Mouse (Mus musculus) thymus, adult 2 months (tissue): ENCODE measurements at regions not wholly inside any gene's neighbourhood (a gene's known extent, or its start where the extent isn't known, plus 50 kb on each side); places are given as distances from the start of the nearest gene placed in this dataset.

ENCODE experiments used
- DNase-seq: peaks from one replicate; pipeline ENCODE4 v3.0.0; 2021
- H3K27ac ChIP-seq: fragments of 200-500 bp; 2 replicates; pipeline ENCODE4 v1.5.1; 2012; ENCODE audit warnings: low read length, control low read depth; ENCODE audit not compliant: control insufficient read depth, insufficient read depth
- H3K27me3 ChIP-seq: fragments of 200-500 bp; 2 replicates; pipeline ENCODE4 v1.6.1; 2012; ENCODE audit warnings: mild to moderate bottlenecking, low read length, moderate library complexity, mixed read lengths; ENCODE audit not compliant: control insufficient read depth, insufficient read depth
- H3K36me3 ChIP-seq: fragments of 200-500 bp; 2 replicates; pipeline ENCODE4 v1.6.1; 2012; ENCODE audit warnings: mild to moderate bottlenecking, low read length, moderate library complexity; ENCODE audit not compliant: control insufficient read depth, insufficient read depth
- H3K4me1 ChIP-seq: fragments of 200-500 bp; replicated peaks from 2 replicates; pipeline ENCODE4 v1.6.1; 2012; ENCODE audit warnings: low read length; ENCODE audit not compliant: control insufficient read depth, insufficient read depth
- H3K4me3 ChIP-seq: fragments of 200-500 bp; 2 replicates; pipeline ENCODE4 v1.5.1; 2012; ENCODE audit warnings: mild to moderate bottlenecking, low read length, control low read depth, moderate library complexity; ENCODE audit not compliant: control insufficient read depth, insufficient read depth
- CTCF ChIP-seq: fragments of 200-500 bp; IDR thresholded peaks from 2 replicates; pipeline ENCODE4 v1.5.1; 2012; ENCODE audit warnings: mild to moderate bottlenecking, control low read depth, low read length, moderate library complexity, borderline replicate concordance; ENCODE audit not compliant: control insufficient read depth, poor library complexity, insufficient read depth; ENCODE audit errors: extremely low read depth
- POLR2A ChIP-seq: fragments of 200-500 bp; IDR thresholded peaks from 2 replicates; pipeline ENCODE4 v1.6.1; 2012; ENCODE audit warnings: mild to moderate bottlenecking, low read length, control low read depth, moderate library complexity; ENCODE audit not compliant: control insufficient read depth, poor library complexity, insufficient read depth; ENCODE audit errors: extremely low read depth
- WGBS: fragments of 180-500 bp; shearing (Covaris S2); methylation state at CpG from one replicate; pipeline ENCODE4 v1.1.7; 2018; 5-methylcytosine and 5-hydroxymethylcytosine counted together

DNA sequence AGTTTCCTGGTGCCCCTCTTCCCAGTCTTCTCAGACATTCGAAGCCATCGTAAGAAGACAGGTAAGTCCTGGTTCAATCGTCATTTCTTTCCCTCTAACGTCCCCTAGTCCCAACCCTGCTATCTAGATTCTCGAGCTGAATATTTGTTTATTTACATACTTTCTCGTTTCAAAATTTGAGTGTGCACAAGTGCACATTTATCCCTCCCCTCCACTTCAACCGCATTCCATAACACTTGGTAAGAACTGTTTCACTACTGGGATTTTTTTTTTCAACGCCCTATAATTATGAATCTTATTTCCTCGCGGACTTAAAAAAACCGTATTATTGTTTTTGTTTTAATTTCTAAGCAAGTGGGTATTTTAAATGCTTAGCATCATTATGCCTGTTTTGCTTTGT, 439.2 kb upstream of the Castor2 start:
- Histone ChIP-seq H3K4me1 (no peaks in the 10 kb centered on the region), H3K4me3 (no peak overlapping the region), H3K27ac (no peak overlapping the region), H3K27me3 (no peaks in the 10 kb centered on the region), H3K36me3 (no peaks in the 10 kb centered on the region)
- WGBS: 89% methylated on average over 11 of the region's 11 CpGs
- TF ChIP-seq POLR2A (no peak), CTCF (no peak)
- DNase-seq: no peak

DNA sequence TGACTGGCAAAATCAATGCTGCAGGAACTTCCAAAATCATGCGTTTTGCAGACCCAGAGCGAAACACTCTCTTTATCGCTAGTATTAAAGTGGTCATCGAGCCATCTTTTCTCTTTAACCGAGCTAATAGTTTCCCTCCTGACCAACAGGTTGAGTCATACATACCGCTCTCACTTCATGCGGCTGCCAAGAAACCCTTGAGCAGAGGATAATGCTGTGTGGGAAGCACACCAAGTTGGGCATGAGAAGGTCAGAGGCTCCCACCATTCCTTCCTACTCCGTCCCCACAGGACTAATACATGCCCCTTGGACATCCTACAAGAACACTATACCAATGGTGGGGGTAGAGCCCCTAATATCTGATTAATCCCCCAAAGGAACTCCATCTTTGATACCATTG, 442.7 kb upstream of the Castor2 start:
- Histone ChIP-seq H3K36me3 (no peaks in the 10 kb centered on the region), H3K4me3 (no peak overlapping the region), H3K27me3 (no peaks in the 10 kb centered on the region), H3K4me1 (no peaks in the 10 kb centered on the region), H3K27ac (no peak overlapping the region)
- 92% methylated on average over 8 of the region's 8 CpGs for WGBS
- TF ChIP-seq CTCF (no peak), POLR2A (no peak)
- DNase-seq: no peak

DNA sequence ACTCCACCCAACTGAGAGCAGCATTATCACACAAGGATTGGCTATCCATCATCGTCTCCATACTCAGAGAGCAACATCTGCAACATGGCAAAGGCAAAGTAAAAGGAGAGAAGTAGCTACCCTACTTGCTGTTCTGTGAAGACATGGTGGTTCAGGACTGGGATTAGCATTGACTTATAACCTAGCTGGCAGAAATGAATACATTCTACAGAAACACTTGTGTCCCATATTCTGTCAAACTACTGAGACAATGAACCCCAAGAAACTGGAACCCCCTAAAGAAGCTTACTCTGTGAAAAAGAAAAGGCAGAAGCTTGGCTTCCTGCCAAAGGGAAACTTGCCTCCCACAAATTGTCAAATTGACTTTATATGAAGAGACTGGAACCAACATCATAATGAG, 446.1 kb upstream of the Castor2 start:
- no peaks in the 10 kb centered on the region for H3K36me3 ChIP-seq
- no peak for TF ChIP-seq POLR2A
- no peak for TF ChIP-seq CTCF
- H3K4me1 ChIP-seq: no peaks in the 10 kb centered on the region
- H3K27me3 ChIP-seq: no peaks in the 10 kb centered on the region
- no peak overlapping the region for H3K27ac ChIP-seq
- no peak for DNase-seq
- no peak overlapping the region for H3K4me3 ChIP-seq
- 82% methylated on average over 1 of the region's 1 CpGs for whole genome bisulfite sequencing

DNA sequence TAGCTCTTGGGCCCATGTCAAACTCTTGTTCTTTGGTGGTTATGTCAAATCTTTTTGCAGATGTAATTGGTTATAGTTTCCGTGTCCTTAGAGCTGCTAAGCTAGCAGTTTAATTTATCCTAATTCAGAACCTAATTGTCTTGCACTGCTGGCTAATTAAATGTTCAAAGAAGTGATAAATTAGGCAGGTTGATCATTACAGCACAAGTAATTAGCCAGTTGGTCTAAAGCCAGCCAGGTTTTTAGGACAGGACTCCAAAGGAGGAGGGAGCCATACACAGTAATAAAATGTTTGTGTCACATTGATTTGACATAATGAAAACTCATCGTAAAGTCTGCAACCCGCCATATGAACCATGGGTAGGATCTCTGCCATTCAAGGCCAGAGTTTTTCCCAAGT, 449.3 kb upstream of the Castor2 start:
- Histone ChIP-seq H3K4me3 (no peak overlapping the region), H3K36me3 (no peaks in the 10 kb centered on the region), H3K4me1 (no peaks in the 10 kb centered on the region), H3K27me3 (no peaks in the 10 kb centered on the region), H3K27ac (no peak overlapping the region)
- TF ChIP-seq CTCF: no peak
- no peak for TF ChIP-seq POLR2A
- WGBS: 95% methylated on average over 3 of the region's 3 CpGs
- DNase-seq: no peak

DNA sequence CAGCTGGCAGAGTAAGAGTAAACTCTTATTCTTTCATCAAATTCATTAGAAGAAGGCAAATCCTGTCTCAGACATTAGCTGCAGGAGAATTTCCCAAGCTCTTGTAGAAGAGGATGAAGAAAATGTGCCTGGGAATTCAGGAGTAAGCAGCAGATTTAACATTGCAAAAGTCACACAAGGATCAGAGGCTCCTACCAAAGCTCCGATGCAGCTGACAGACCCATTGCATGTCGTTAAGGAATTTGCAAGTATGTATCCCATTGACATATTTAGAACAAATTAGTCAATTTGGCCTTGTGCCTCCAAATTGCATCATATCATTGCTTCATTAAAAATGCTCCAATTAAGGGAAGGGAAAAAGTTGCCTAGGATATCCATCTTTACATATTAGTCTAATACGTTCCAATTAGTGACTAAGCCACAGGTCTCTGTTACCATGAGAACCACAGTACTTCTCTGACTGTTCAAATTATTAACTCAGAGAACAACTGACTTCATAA, 453.8 kb upstream of the Castor2 start:
- TF ChIP-seq POLR2A (no peak), CTCF (no peak)
- 95% methylated on average over 3 of the region's 3 CpGs for WGBS
- H3K4me1 ChIP-seq: no peaks in the 10 kb centered on the region
- H3K4me3 ChIP-seq: no peak overlapping the region
- DNase-seq: no peak
- H3K27me3 ChIP-seq: no peaks in the 10 kb centered on the region
- H3K36me3 ChIP-seq: no peaks in the 10 kb centered on the region
- no peak overlapping the region for H3K27ac ChIP-seq

DNA sequence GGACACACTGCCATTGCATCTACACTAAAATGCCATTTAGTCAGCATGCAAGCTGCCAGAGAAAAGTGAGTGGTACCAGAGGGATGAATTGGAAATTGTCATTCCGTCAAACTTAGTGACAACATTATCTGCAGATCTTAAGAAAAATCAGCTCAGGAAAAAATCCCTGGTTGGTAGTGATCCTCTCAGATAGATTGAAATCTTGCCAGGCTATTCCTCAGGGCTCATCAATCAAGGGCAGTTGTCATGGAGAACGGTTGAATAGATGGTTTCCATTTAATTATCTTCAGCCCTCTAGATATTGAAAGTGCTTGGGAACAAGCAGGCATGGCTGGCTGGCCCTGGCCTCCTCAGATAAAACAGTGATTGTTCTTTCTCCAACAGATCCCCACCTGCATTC, 456.2 kb upstream of the Castor2 start:
- no peaks in the 10 kb centered on the region for H3K4me1 ChIP-seq
- H3K4me3 ChIP-seq: no peak overlapping the region
- DNase-seq: no peak
- 87% methylated on average over 2 of the region's 2 CpGs for WGBS
- no peaks in the 10 kb centered on the region for H3K27me3 ChIP-seq
- TF ChIP-seq POLR2A: no peak
- no peak for TF ChIP-seq CTCF
- H3K27ac ChIP-seq: no peak overlapping the region
- H3K36me3 ChIP-seq: no peaks in the 10 kb centered on the region

DNA sequence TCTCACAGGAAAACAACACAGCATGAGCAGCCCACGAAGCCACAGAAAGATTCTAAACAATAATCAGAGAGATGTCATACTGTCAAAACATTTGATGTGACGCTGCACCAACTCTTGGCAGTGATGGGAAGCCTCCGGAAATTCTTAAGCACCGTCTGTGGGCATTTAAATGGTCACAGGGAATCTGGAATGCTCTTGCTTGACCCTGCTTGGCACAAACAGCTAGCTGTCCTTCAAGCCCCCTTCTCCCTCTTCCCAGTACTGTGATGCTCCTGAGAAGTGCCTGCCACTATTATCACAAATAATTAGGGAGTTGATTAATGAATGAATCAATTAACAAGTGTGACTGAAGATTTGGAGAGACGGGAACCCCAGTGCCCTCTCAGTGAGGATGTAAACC, 465.0 kb upstream of the Castor2 start:
- WGBS: 76% methylated on average over 5 of the region's 5 CpGs
- Histone ChIP-seq H3K4me3 (no peak overlapping the region), H3K27ac (no peak overlapping the region), H3K4me1 (no peaks in the 10 kb centered on the region), H3K27me3 (no peaks in the 10 kb centered on the region), H3K36me3 (no peaks in the 10 kb centered on the region)
- DNase-seq: no peak
- no peak for TF ChIP-seq CTCF
- no peak for TF ChIP-seq POLR2A
